Mouse (Mus musculus) megakaryocyte, embryonic 14.5 days (primary cell): ENCODE data around the gene Egfl6. TPM values are rescaled to one million over a fixed set of nuclear protein-coding genes. Genes with fewer than 3 reads are reported as not detected.

ENCODE experiments used
- H3K27me3 ChIP-seq: replicated peaks from 2 replicates; pipeline ENCODE3; 2012; ENCODE audit warnings: inconsistent platforms
- H3K36me3 ChIP-seq: replicated peaks from 2 replicates; pipeline ENCODE3; 2012; ENCODE audit warnings: low read length, inconsistent platforms, mixed read lengths
- H3K4me1 ChIP-seq: 2 replicates; pipeline ENCODE4 v1.6.1; 2012; ENCODE audit warnings: inconsistent platforms
- H3K4me3 ChIP-seq: replicated peaks from 2 replicates; pipeline ENCODE3; 2012; ENCODE audit warnings: moderate library complexity, mild to moderate bottlenecking, inconsistent platforms
- H3K9me3 ChIP-seq: 2 replicates; pipeline ENCODE4 v1.6.1; 2012; ENCODE audit warnings: inconsistent platforms
- FLI1 ChIP-seq: IDR thresholded peaks from 2 replicates; pipeline ENCODE4 v1.6.1; 2012; ENCODE audit warnings: low read length, inconsistent platforms, mixed read lengths
- GATA1 ChIP-seq: IDR thresholded peaks from 3 replicates; pipeline ENCODE4 v1.6.1; 2012; ENCODE audit warnings: mixed read lengths, low read length, inconsistent platforms, borderline replicate concordance
- polyA plus RNA-seq: library from polyadenylated mRNA; stranded (reverse); fragments of >175 nt; gene quantifications from 2 replicates; pipeline ENCODE4 v1.2.3, GENCODE M21; 2012; ENCODE audit warnings: low replicate concordance; ENCODE audit not compliant: insufficient read depth

The Egfl6 gene
- polyA plus RNA-seq, 1 experiment, result not detected

GRCm38 (mm10) chrX:166565983-166566382 lies 19.5 kb downstream of the Egfl6 start:
- no peak overlapping the region for H3K4me3 ChIP-seq
- H3K27me3 ChIP-seq, result peaks cover 15% of the 10 kb centered on the region
- 0 out of 2 replicates have a peak, but pooled peaks cover 6% of the 10 kb centered on the region for H3K9me3 ChIP-seq
- TF ChIP-seq GATA1, result no peak
- TF ChIP-seq FLI1, result no peak
- H3K4me1 ChIP-seq, result no peaks in the 10 kb centered on the region
- H3K36me3 ChIP-seq, result no peaks in the 10 kb centered on the region

- TF ChIP-seq GATA1 (no peak), FLI1 (no peak)
- no peaks in the 10 kb centered on the region for H3K4me1 ChIP-seq
Measured at GRCm38 (mm10) chrX:166565401-166565800, 20.1 kb downstream of the Egfl6 start.

DNA sequence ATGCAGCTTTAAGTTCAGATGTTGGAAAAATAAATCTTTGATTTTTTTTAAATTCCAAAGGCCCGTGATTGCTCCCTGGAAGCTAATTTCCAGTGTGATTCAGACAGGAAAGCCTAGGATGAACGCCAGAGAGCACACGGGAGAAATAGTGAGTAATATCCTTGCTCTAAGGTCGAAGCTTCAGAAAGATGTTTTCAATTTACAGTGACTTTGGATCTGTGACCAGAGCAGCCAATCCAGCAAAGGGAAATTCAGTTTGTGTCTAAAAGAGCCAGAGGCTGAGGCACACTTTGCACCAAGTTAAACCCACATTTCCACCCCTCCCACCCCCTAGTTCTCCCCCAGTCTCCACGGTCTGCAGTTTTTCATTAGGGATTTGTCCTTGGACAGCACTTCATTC lies 20.6 kb downstream of the Egfl6 start:
- H3K27me3 ChIP-seq, result peaks cover 17% of the 10 kb centered on the region

More at GRCm38 (mm10) chrX:166565401-166565800, 20.1 kb downstream of the Egfl6 start:
- Histone ChIP-seq H3K27me3 (peaks cover 17% of the 10 kb centered on the region), H3K36me3 (no peaks in the 10 kb centered on the region), H3K4me3 (no peak overlapping the region), H3K9me3 (0 out of 2 replicates have a peak, but pooled peaks cover 6% of the 10 kb centered on the region)

GRCm38 (mm10) chrX:166559333-166559732 lies 26.2 kb downstream of the Egfl6 start:
- peaks cover 13% of the 10 kb centered on the region for H3K27me3 ChIP-seq
- no peaks in the 10 kb centered on the region for H3K36me3 ChIP-seq
- H3K4me1 ChIP-seq, result no peaks in the 10 kb centered on the region
- no peak for TF ChIP-seq FLI1
- no peak for TF ChIP-seq GATA1
- H3K4me3 ChIP-seq, result no peak overlapping the region
- no peaks in the 10 kb centered on the region for H3K9me3 ChIP-seq

More for the DNA sequence above, 20.6 kb downstream of the Egfl6 start:
- no peaks in the 10 kb centered on the region for H3K4me1 ChIP-seq
- no peaks in the 10 kb centered on the region for H3K36me3 ChIP-seq
- no peak overlapping the region for H3K4me3 ChIP-seq
- H3K9me3 ChIP-seq, result 0 out of 2 replicates have a peak, but pooled peaks cover 6% of the 10 kb centered on the region
- TF ChIP-seq GATA1, result no peak
- TF ChIP-seq FLI1, result no peak

GRCm38 (mm10) chrX:166552355-166552754 lies 33.2 kb downstream of the Egfl6 start:
- TF ChIP-seq FLI1, result no peak
- no peak for TF ChIP-seq GATA1
- H3K4me1 ChIP-seq, result no peaks in the 10 kb centered on the region
- H3K9me3 ChIP-seq, result no peaks in the 10 kb centered on the region
- H3K36me3 ChIP-seq, result no peaks in the 10 kb centered on the region
- no peak overlapping the region for H3K4me3 ChIP-seq
- H3K27me3 ChIP-seq, result peaks cover 24% of the 10 kb centered on the region

- H3K27me3 ChIP-seq, result peaks cover 34% of the 10 kb centered on the region
- no peak for TF ChIP-seq GATA1
- TF ChIP-seq FLI1, result no peak
- no peaks in the 10 kb centered on the region for H3K4me1 ChIP-seq
- H3K36me3 ChIP-seq, result no peaks in the 10 kb centered on the region
- H3K9me3 ChIP-seq, result no peaks in the 10 kb centered on the region
- no peak overlapping the region for H3K4me3 ChIP-seq
Measured at GRCm38 (mm10) chrX:166546495-166546894, 39.0 kb downstream of the Egfl6 start.

- H3K4me3 ChIP-seq, result no peak overlapping the region
Measured at GRCm38 (mm10) chrX:166535138-166535537, 50.4 kb downstream of the Egfl6 start.

GRCm38 (mm10) chrX:166533432-166533831 lies 52.1 kb downstream of the Egfl6 start:
- Histone ChIP-seq H3K4me3 (no peak overlapping the region), H3K4me1 (no peaks in the 10 kb centered on the region), H3K27me3 (peaks cover 13% of the 10 kb centered on the region), H3K9me3 (no peaks in the 10 kb centered on the region), H3K36me3 (no peaks in the 10 kb centered on the region)
- TF ChIP-seq GATA1 (no peak), FLI1 (no peak)

More at GRCm38 (mm10) chrX:166535138-166535537, 50.4 kb downstream of the Egfl6 start:
- Histone ChIP-seq H3K9me3 (no peaks in the 10 kb centered on the region), H3K36me3 (no peaks in the 10 kb centered on the region), H3K27me3 (peaks cover 11% of the 10 kb centered on the region), H3K4me1 (no peaks in the 10 kb centered on the region)
- TF ChIP-seq FLI1 (no peak), GATA1 (no peak)

DNA sequence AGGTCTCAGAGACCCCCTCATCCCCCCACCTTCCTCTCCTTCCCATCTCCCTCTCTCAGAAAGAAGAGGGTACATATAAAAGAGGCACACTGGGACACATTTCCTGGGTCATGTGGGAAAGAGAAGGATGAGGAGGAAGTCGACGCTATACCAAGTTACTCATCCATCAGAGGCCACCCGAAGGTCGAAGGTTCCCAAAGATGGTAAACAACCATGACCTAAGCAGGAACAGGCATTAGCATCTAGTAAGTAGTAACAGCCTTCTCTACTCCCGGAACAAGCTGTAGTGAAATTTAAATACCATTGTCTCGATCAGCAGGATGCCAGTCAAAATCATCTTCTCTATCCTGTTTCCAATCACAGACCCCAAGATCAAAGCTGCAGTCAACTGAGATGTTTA lies 53.8 kb downstream of the Egfl6 start:
- H3K4me1 ChIP-seq, result no peaks in the 10 kb centered on the region
- H3K9me3 ChIP-seq, result no peaks in the 10 kb centered on the region
- peaks cover 13% of the 10 kb centered on the region for H3K27me3 ChIP-seq
- no peaks in the 10 kb centered on the region for H3K36me3 ChIP-seq
- no peak for TF ChIP-seq FLI1
- TF ChIP-seq GATA1, result no peak
- H3K4me3 ChIP-seq, result no peak overlapping the region

DNA sequence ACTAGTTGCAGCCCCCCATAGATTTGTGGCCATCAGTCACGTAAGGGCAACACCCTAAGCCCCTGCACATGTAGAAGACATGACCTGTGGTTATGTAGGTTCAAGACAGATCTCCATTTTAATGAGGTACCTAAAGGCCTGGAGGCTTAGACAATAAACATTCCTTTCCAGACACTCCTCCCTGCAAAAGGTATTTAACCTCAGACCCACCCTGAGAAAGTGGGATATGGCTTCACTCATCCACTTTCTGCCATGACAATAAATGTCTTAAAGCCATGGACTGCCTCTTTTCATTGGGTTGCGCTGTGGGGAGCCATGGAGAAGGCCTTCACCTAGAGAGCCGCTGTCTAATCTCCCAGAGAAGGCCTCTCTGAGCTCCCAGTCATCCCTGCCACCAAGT lies 57.4 kb downstream of the Egfl6 start:
- TF ChIP-seq FLI1 (no peak), GATA1 (no peak)
- no peaks in the 10 kb centered on the region for H3K36me3 ChIP-seq
- no peak overlapping the region for H3K4me3 ChIP-seq
- H3K4me1 ChIP-seq, result no peaks in the 10 kb centered on the region
- H3K9me3 ChIP-seq, result no peaks in the 10 kb centered on the region
- peaks cover 13% of the 10 kb centered on the region for H3K27me3 ChIP-seq

- no peaks in the 10 kb centered on the region for H3K9me3 ChIP-seq
- peaks cover 7% of the 10 kb centered on the region for H3K27me3 ChIP-seq
- no peaks in the 10 kb centered on the region for H3K36me3 ChIP-seq
- TF ChIP-seq GATA1 (no peak), FLI1 (no peak)
- no peaks in the 10 kb centered on the region for H3K4me1 ChIP-seq
- no peak overlapping the region for H3K4me3 ChIP-seq
Measured at GRCm38 (mm10) chrX:166525637-166526315, 59.7 kb downstream of the Egfl6 start.
